Mouse (Mus musculus) heart, adult 9 months (tissue): ENCODE measurements around the gene Acp5.

ENCODE experiments used
- DNase-seq, 2 experiments: peaks; one replicate each; pipeline ENCODE4 v3.0.0; 2022; ENCODE audit warnings: low spot score in 2 of 2

Gene Acp5

DNA sequence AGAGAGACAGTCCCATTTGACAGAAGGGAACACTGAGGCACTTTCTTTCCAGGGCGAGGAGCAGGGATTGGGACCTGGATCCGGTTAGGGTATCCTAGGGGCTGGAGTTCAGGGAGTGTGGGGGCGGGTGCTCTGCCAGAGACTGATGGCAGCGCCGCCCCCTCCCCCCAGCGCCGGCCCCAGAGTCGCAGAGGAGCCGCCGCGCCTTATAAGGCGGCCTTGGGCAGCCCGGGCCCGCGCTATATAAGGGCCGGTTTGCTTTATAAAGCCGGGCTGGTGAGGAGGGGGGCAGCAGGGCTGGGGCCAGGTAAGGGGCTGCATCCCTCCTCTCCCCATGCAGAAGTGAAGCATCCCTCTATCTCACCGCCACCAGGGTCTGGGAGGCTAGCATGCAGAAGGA, 35.6 kb downstream of the Acp5 start:
- no peak for DNase-seq

DNA sequence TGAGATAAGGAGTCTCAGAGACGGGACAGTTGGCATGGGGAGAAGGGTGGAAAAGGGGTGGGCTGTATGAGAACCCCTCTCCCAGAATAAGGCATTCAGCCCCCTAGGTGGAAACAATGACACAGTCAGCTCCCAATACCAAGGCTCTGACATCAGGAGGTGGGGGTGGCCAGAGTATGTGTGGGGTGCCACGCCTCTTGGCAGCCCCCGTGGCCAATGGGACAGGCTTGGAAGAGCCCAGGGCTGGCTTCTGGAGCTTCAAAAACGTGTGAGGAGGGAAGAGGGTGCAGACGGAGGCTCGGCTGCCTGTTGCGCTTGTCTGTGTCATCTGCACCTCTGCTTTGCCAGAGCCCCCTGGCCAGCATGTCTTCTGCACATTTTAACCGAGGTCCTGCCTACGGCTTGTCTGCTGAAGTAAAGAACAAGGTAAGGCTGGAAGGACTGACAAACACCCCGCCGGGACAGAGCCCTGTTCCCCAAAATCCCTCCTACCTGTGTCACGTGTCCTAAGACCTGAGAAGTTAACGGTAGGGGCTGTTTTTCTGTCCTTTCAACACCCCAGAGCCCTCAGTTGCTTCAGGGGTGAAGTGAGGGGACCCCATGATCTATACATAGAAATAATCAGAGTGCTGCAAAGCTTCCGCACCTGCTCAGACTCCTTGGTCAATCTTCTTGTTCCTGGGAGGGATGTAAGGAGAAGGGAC, 36.4 kb downstream of the Acp5 start, which contains the start of gene Cnn1:
Gene Cnn1 (plus strand): TSS at position 224 of the 704 bp plus-strand sequence.
- DNase-seq: no peak

DNA sequence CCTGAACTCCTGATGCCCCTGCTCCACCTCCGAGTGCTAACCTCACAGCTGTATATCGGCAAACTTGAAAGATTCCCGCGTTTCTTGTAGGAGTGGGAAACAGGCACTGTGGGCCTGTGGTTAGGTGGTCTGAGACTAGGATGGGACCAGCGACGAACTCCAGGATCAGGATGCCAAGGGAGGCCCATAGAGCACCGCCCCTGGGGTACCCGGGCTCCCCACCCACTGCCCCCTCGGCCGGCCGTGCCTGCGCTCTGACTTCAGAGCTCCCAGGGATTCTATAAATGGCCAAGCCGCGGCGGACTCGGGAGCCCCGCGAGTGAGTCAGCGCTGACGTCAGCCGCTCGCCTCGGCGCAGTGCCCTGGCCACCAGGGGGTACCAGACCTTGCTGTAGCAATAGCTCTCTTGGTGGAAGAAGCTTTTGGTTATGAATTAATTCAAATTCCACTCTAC, 39.6 kb downstream of the Acp5 start:
- DNase-seq: peak; percentile 69 to 84

DNA sequence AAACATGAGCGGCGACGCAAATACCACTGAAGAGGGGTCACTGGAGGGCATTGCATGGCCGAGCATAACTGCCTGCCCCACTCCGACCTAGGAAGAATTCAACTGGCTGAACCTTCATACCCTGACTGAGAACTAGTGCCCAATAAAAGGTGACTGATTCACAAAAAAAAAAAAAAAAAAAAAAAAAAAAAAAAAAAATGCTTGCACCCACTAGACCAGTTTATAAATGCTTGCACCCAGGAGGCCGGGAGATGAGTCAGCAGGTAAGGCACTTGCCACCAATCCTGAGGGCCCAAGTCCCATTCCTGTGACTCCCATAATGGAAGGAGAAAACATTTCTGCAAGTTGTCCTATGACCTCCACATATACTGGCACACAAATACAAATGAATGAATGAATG, 42.8 kb downstream of the Acp5 start:
- DNase-seq: no peak

DNA sequence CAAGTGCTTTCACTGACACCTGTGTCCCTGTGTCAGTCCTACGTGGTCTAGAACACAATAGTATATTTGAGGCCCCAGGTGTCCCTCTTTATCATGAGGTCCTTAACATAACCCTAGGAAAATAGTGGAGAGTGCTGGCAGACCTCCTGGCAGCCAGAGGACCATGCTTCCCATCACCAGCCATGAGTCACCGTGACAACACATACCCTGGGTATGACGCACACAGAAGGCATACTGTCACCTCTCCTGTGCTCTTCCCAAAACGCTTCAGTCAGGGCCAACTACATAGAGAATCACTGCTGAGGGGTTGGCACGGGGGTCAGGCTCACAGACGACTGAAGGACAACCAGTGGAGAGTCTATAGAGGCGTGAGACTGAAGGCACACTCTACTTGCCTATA, 45.5 kb downstream of the Acp5 start:
- DNase-seq: no peak

DNA sequence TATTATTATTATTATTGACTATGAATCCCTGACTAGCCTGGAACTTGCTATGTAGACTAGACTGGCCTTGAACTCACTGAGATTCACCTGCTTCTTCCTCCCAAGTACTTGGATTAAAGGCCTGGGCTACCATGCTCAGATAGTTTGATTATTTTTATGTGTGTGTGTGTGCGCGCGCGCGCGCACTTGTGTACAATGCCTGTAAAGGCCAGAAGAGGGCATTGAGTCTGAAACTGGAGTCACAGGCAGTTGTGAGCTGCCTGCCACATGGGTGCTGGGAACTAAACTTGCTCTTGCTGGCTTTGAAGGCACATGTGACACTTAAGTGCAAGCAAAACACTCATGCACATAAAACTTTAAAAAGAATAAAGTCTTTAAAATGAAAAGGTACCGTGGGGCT, 46.2 kb downstream of the Acp5 start:
- DNase-seq: no peak

DNA sequence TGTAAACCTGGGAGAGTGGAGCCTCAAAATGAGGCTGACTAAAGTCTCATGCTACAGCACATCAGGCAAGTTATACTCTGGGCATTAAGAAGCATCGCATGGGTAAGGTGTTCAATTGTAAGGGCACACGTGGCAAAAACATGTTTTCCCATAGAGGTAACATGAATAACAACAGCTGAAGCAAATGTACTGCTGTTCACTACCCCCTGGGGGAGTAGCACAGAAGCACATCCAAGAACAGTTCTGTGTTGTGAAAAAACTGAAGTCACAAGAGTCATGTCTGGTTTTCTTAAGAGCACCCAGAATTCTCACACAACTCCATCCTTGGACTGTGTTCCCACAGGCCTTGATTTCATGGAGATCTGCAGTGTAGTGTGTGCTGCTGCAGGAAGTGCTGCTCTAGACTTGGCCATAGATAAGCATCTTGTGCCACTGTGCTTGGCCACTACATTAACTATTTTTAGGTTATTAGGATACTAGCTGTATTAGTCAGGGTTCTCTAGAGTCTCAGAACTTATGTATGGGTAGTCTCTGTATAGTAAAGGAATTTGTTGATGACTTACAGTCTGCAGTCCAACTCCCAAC, 48.4 kb downstream of the Acp5 start:
- DNase-seq: no peak

DNA sequence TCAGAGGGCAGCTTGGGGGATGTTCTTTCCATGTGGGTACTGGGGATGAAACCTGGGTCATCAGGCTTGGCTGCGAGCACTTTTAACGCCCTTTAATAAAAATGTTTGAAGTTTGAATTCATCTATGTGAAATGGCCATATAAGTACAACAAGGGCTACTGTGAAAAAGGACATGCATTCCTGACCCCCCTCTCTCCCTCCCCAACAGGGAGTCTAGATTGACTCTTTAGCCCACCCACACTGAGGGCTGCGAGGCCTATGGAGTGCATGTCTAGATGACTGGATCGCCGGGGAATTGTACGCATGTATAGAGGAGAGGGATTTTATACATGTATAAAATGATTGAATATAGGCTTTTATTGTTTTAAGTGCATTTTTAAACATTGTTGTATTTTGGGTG, 49.5 kb downstream of the Acp5 start:
- DNase-seq: no peak

DNA sequence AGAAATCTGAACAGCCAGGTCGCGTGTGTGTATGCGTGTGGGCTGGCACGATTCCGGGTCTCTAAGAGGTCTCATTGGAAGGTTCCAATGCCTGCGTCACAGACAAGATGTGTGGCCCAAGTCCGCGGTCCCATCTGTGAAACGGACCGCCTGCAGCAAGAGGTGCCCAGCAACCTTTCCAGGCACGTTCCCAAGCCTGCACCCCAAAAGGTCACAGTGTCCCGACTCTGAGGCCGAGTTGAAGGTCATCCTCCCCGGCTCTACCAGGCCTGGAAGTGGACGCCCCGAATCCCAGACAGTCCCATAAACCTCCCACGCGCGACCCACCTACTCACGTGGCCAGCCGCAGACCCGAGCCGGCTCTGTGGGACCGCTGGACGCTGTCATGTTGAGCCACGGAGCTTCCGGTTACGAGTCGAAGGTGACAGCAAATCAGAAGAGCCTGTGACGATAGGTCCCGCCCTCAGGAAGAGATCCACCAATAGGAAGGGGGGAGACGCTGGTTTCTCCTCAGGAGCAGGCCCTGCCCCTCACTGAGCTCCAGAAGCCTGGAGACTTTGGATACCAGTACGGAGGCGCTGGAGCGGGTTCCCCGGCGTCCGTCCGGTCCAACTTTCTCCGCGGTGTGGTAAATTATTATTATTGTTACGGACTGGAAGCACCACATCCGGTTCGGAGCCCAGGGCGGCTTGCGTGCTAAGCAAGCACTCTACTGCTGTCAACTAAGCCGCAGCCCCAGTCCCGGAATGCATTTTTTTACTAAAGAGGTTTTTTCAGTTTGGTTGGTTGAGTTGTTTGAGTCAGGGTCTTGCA, 50.3 kb downstream of the Acp5 start, which contains the start of gene Ecsit:
Gene Ecsit (minus strand): TSS at position 417 of the 813 bp plus-strand sequence.
- peak; percentile 96 to 97 for DNase-seq

DNA sequence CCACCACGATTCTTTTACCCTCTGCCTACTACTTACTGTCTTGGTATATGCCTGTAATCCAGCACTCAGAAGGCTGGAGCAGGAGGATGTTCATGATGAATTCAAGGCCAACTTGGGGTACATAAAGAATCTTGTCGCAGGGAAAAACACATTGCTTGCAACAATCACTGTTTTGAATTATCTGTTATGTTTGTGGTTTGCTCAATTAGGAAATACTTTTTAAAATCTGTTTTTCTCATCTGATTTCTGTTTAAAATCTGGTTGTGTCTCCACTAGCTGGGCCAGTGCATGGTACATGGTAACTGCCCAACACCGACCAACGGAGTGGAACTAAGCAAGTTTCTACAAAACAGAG, 50.9 kb downstream of the Acp5 start:
- DNase-seq: no peak
